Mouse (Mus musculus): Measurements from ENCODE around the gene Impdh2.

GRCm38 (mm10) chr9:108516380-108517251 is 43.5 kb upstream of the Impdh2 start, which contains the start of gene Qrich1:
- TF ChIP-seq POLR2A (IDR thresholded peaks at IDR 0.05; ENCODE audit: borderline replicate concordance, insufficient read depth, low read length) (peak; percentile 70; the same call in 1 of the 2 replicates), CTCF (IDR thresholded peaks at IDR 0.05; ENCODE audit: borderline replicate concordance, insufficient read depth, low read depth, low read length) (no peak)
